Mouse (Mus musculus) CH12.LX (cell line): ENCODE results near the gene Ankrd12. TPM values are rescaled to one million over a fixed set of nuclear protein-coding genes. Genes with fewer than 3 reads are reported as not detected.

ENCODE experiments used
- DNase-seq: peaks from one replicate; pipeline ENCODE4 v3.0.0-alpha.2; 2013; ENCODE audit errors: extremely low read depth
- H3K27ac ChIP-seq: 2 replicates; pipeline ENCODE4 v1.5.1; 2012; ENCODE audit warnings: low read depth, mild to moderate bottlenecking, control low read depth, moderate library complexity; ENCODE audit not compliant: insufficient read depth
- H3K27me3 ChIP-seq: replicated peaks from 2 replicates; pipeline ENCODE3; 2012; ENCODE audit warnings: inconsistent platforms
- H3K36me3 ChIP-seq, 2 experiments: replicated peaks in 1 of 2; 2 replicates each; pipeline versions ENCODE3 to v1.6.1; 2012; ENCODE audit warnings: inconsistent platforms in 1 of 2, low read length in 1 of 2, mild to moderate bottlenecking in 1 of 2, mixed read lengths in 1 of 2, moderate library complexity in 1 of 2; ENCODE audit not compliant: control insufficient read depth in 1 of 2, insufficient read depth in 1 of 2
- H3K4me1 ChIP-seq, 2 experiments: 2 replicates each; pipeline ENCODE4 v1.6.1; 2012; ENCODE audit warnings: inconsistent platforms in 1 of 2, moderate library complexity in 1 of 2; ENCODE audit not compliant: insufficient read depth in 2 of 2, control insufficient read depth in 1 of 2
- H3K4me2 ChIP-seq: 2 replicates; pipeline ENCODE4 v1.6.1; 2012; ENCODE audit warnings: low read depth, mild to moderate bottlenecking, control low read depth; ENCODE audit not compliant: poor library complexity, insufficient read depth, severe bottlenecking
- H3K4me3 ChIP-seq, 3 experiments: fragments of 150-350 bp in 1 of 3; sonication (generic) in 1 of 3; replicated peaks in 1 of 3; 2 replicates each; pipeline versions ENCODE3 to v1.5.1; 2011 to 2012; ENCODE audit warnings: low read depth in 2 of 3, low read length in 2 of 3, mild to moderate bottlenecking in 2 of 3, moderate library complexity in 2 of 3, control low read depth in 1 of 3, improper control_type of control experiment in 1 of 3, inconsistent platforms in 1 of 3, mixed read lengths in 1 of 3; ENCODE audit not compliant: poor library complexity in 1 of 3
- H3K79me2 ChIP-seq: replicated peaks from 2 replicates; pipeline ENCODE4 v1.6.1; 2012; ENCODE audit warnings: mild to moderate bottlenecking, moderate library complexity; ENCODE audit not compliant: control insufficient read depth, poor library complexity, insufficient read depth, severe bottlenecking; ENCODE audit errors: extremely low read depth
- H3K9ac ChIP-seq: 2 replicates; pipeline ENCODE4 v1.6.1; 2012; ENCODE audit warnings: low read depth, mild to moderate bottlenecking, control low read depth, moderate library complexity; ENCODE audit not compliant: insufficient read depth
- H3K9me3 ChIP-seq: replicated peaks from 2 replicates; pipeline ENCODE3; 2012; ENCODE audit warnings: low read length, inconsistent platforms, mixed read lengths
- BHLHE40 ChIP-seq: IDR thresholded peaks from 2 replicates; pipeline ENCODE4 v1.6.1; 2011; ENCODE audit warnings: mild to moderate bottlenecking, low read depth, low read length, improper control_type of control experiment
- CHD1 ChIP-seq: IDR thresholded peaks from 2 replicates; pipeline ENCODE4 v1.6.1; 2012; ENCODE audit warnings: low read depth, low read length, improper control_type of control experiment, inconsistent platforms
- CHD2 ChIP-seq: IDR thresholded peaks from 2 replicates; pipeline ENCODE4 v1.6.1; 2011; ENCODE audit warnings: low read length, improper control_type of control experiment
- E2F4 ChIP-seq: IDR thresholded peaks from 2 replicates; pipeline ENCODE4 v1.6.1; 2011; ENCODE audit warnings: low read depth, low read length, improper control_type of control experiment; ENCODE audit not compliant: insufficient replicate concordance
- ELF1 ChIP-seq: IDR thresholded peaks from 2 replicates; pipeline ENCODE4 v1.6.1; 2014; ENCODE audit warnings: low read depth, mild to moderate bottlenecking, inconsistent platforms, low read length, improper control_type of control experiment
- ETS1 ChIP-seq: conservative IDR thresholded peaks from 2 replicates; pipeline ENCODE4 v1.6.1; 2012; ENCODE audit warnings: low read depth, mild to moderate bottlenecking, inconsistent platforms, low read length, improper control_type of control experiment, moderate library complexity
- GABPA ChIP-seq: IDR thresholded peaks from 2 replicates; pipeline ENCODE4 v1.6.1; 2012; ENCODE audit warnings: low read depth, low read length, improper control_type of control experiment, inconsistent platforms; ENCODE audit not compliant: insufficient replicate concordance
- HCFC1 ChIP-seq: IDR thresholded peaks from 2 replicates; pipeline ENCODE4 v1.6.1; 2012; ENCODE audit warnings: low read depth, mild to moderate bottlenecking, inconsistent platforms, low read length, improper control_type of control experiment
- MAFK ChIP-seq: IDR thresholded peaks from 2 replicates; pipeline ENCODE4 v1.6.1; 2011; ENCODE audit warnings: low read length, improper control_type of control experiment; ENCODE audit not compliant: insufficient replicate concordance
- MAZ ChIP-seq: IDR thresholded peaks from 2 replicates; pipeline ENCODE4 v1.6.1; 2012; ENCODE audit warnings: low read depth, mild to moderate bottlenecking, inconsistent platforms, low read length, improper control_type of control experiment, moderate library complexity
- MXI1 ChIP-seq: IDR thresholded peaks from 2 replicates; pipeline ENCODE4 v1.6.1; 2011; ENCODE audit warnings: mild to moderate bottlenecking, low read depth, low read length, improper control_type of control experiment
- NELFE ChIP-seq: IDR thresholded peaks from 2 replicates; pipeline ENCODE4 v1.6.1; 2011; ENCODE audit warnings: low read depth, low read length, improper control_type of control experiment
- NRF1 ChIP-seq: IDR thresholded peaks from 2 replicates; pipeline ENCODE4 v1.6.1; 2014; ENCODE audit warnings: low read depth, mild to moderate bottlenecking, inconsistent platforms, low read length, improper control_type of control experiment, moderate library complexity
- PAX5 ChIP-seq: IDR thresholded peaks from 2 replicates; pipeline ENCODE4 v1.6.1; 2012; ENCODE audit warnings: low read length, inconsistent platforms, mixed read lengths
- POLR2A ChIP-seq: IDR thresholded peaks from 2 replicates; pipeline ENCODE4 v1.6.1; 2011; ENCODE audit warnings: low read depth, mild to moderate bottlenecking, improper control_type of control experiment, low read length
- POLR2AphosphoS2 ChIP-seq: IDR thresholded peaks from 2 replicates; pipeline ENCODE4 v1.6.1; 2011; ENCODE audit warnings: low read depth, low read length, improper control_type of control experiment
- RAD21 ChIP-seq: IDR thresholded peaks from 2 replicates; pipeline ENCODE4 v1.6.1; 2011; ENCODE audit warnings: low read depth, mild to moderate bottlenecking, low read length, improper control_type of control experiment, moderate library complexity
- SIN3A ChIP-seq: IDR thresholded peaks from 2 replicates; pipeline ENCODE4 v1.6.1; 2012; ENCODE audit warnings: low read length, improper control_type of control experiment, inconsistent platforms
- SMC3 ChIP-seq: IDR thresholded peaks from 2 replicates; pipeline ENCODE4 v1.6.1; 2011; ENCODE audit warnings: low read depth, low read length, improper control_type of control experiment
- TBP ChIP-seq: conservative IDR thresholded peaks from 2 replicates; pipeline ENCODE4 v1.6.1; 2011; ENCODE audit warnings: low read depth, low read length, improper control_type of control experiment
- USF1 ChIP-seq: IDR thresholded peaks from 2 replicates; pipeline ENCODE4 v1.6.1; 2014; ENCODE audit warnings: low read depth, mild to moderate bottlenecking, inconsistent platforms, low read length, improper control_type of control experiment
- USF2 ChIP-seq: conservative IDR thresholded peaks from 2 replicates; pipeline ENCODE4 v1.6.1; 2011; ENCODE audit warnings: low read depth, low read length, improper control_type of control experiment
- ZC3H11A ChIP-seq: IDR thresholded peaks from 2 replicates; pipeline ENCODE4 v1.6.1; 2012; ENCODE audit warnings: low read depth, mild to moderate bottlenecking, inconsistent platforms, low read length, improper control_type of control experiment
- ZKSCAN1 ChIP-seq: IDR thresholded peaks from 2 replicates; pipeline ENCODE4 v1.6.1; 2012; ENCODE audit warnings: low read depth, inconsistent platforms, low read length, improper control_type of control experiment, borderline replicate concordance
- dilution Hi-C: fragments of 300-500 bp; cut with MboI; formaldehyde crosslinking; loops from 2 replicates; pipeline ENCODE4 v1.14.3; 2020; ENCODE audit warnings: low sequenced_read_pairs; ENCODE audit not compliant: extremely low pct_unique_long_range_greater_than_20kb, extremely low pct_ligation_motif_present
- in situ Hi-C: fragments of 300-500 bp; cut with MboI; formaldehyde crosslinking; loops from 3 replicates; pipeline ENCODE4 v1.14.3; 2019; ENCODE audit warnings: low sequenced_read_pairs, low pct_ligation_motif_present, low pct_unique_long_range_greater_than_20kb, mixed read lengths
- polyA plus RNA-seq: library from polyadenylated mRNA; unstranded; fragments of >175 nt; gene quantifications from 2 replicates; pipeline ENCODE4 v1.2.1, GENCODE M21; 2012; ENCODE audit warnings: low read depth; ENCODE audit not compliant: insufficient read length
- total RNA-seq, 2 experiments: library from RNA; depleted of rRNA; stranded (reverse); fragments of 300-350 nt in 1 of 2; fragments of >200 nt in 1 of 2; gene quantifications; 2 replicates each; pipeline ENCODE4 v1.2.3; 2012 to 2014

The Ankrd12 gene
- total and polyA plus RNA-seq, 3 experiments, result 1.6 to 5.6 (median 1.7) TPM

GRCm38 (mm10) chr17:66110746-66111145 lies 33.9 kb upstream of the Ankrd12 start:
- DNase-seq, result no peak
- no peaks in the 10 kb centered on the region for H3K27me3 ChIP-seq
- peak overlapping the region; percentile 62 for H3K9ac ChIP-seq
- H3K4me1 ChIP-seq, result peaks cover 14 to 49% of the 10 kb centered on the region in 2 experiments
- peak overlapping the region; percentile 92 for H3K4me2 ChIP-seq
- no peak overlapping the region for H3K27ac ChIP-seq
- peaks cover 19 to 25% of the 10 kb centered on the region in 2 experiments for H3K36me3 ChIP-seq
- H3K4me3 ChIP-seq, result peak overlapping the region; percentile 83 to 99 (median 93)
- TF ChIP-seq SMC3 (no peak), TBP (no peak), HCFC1 (no peak), USF2 (no peak), ELF1 (no peak), RAD21 (no peak), USF1 (no peak), POLR2A (no peak), BHLHE40 (no peak), CHD2 (no peak), SIN3A (no peak), NRF1 (no peak), ZKSCAN1 (no peak), MAFK (no peak), ETS1 (no peak), MAZ (no peak), POLR2AphosphoS2 (no peak)
- dilution Hi-C loops, result no loop called here
- H3K9me3 ChIP-seq, result no peaks in the 10 kb centered on the region
- in situ Hi-C loops, result loop anchor here (10.0 kb wide), 1 partner anchor 226 kb away; the partner anchor contains the start of gene Ralbp1
- H3K79me2 ChIP-seq, result no peaks in the 10 kb centered on the region

- no peak overlapping the region for H3K4me3 ChIP-seq
Measured at GRCm38 (mm10) chr17:66108198-66108597, 31.3 kb upstream of the Ankrd12 start.

More at GRCm38 (mm10) chr17:66108198-66108597, 31.3 kb upstream of the Ankrd12 start:
- no peak for DNase-seq
- in situ Hi-C loops, result loop anchor here (10.0 kb wide), 1 partner anchor 153 kb away; the partner anchor contains the start of gene Twsg1
- no peaks in the 10 kb centered on the region for H3K9me3 ChIP-seq
- TF ChIP-seq GABPA, result no peak
- no peak for TF ChIP-seq CHD1
- TF ChIP-seq POLR2A, result no peak
- no peak for TF ChIP-seq NELFE
- no peak for TF ChIP-seq E2F4
- TF ChIP-seq MXI1, result no peak
- TF ChIP-seq USF2, result no peak
- TF ChIP-seq ZC3H11A, result no peak
- no peak for TF ChIP-seq PAX5
- TF ChIP-seq, all 38 proteins: peak for 0
- no peak overlapping the region for H3K27ac ChIP-seq
- no peaks in the 10 kb centered on the region for H3K79me2 ChIP-seq
- no peak overlapping the region for H3K9ac ChIP-seq
- dilution Hi-C loops, result no loop called here
- H3K4me1 ChIP-seq, result peaks cover 14 to 49% of the 10 kb centered on the region in 2 experiments
- H3K36me3 ChIP-seq, result peaks cover 0 to 2% of the 10 kb centered on the region in 2 experiments
- no peak overlapping the region for H3K4me2 ChIP-seq
- no peaks in the 10 kb centered on the region for H3K27me3 ChIP-seq
